8 mouse cellular contexts compared by ENCODE assay signal in genomic region chr1:153900381-153900780, GRCm38 (mm10). TPM values are rescaled to one million over a fixed set of nuclear protein-coding genes. Genes with fewer than 3 reads are reported as not detected.
A peak's percentile ranks its signal among the peaks of the same experiment; 100 is the strongest.
DNase-seq lines count a peak whose midpoint lies in the region; ATAC-seq and TF ChIP-seq lines count a peak whose summit lies in the region.

No protein-coding gene starts in this region.

- no peaks in the 10 kb centered on the region for H3K79me2 ChIP-seq in heart, adult 2 months (replicated peaks; ENCODE audit: control insufficient read depth, insufficient read depth, low read length)

- H3K4me1 ChIP-seq in heart, adult 2 months (ENCODE audit: control insufficient read depth, insufficient read depth, low read length) = peaks cover 10% of the 10 kb centered on the region
- peaks cover 73% of the 10 kb centered on the region for H3K4me1 ChIP-seq in E14TG2a.4 (replicated peaks; ENCODE audit: low read depth, low read length)
- H3K4me1 ChIP-seq in embryonic facial prominence, embryonic 12.5 days = peaks cover 11% of the 10 kb centered on the region; the same call in 1 of the 2 replicates
- peaks cover 32% of the 10 kb centered on the region for H3K4me1 ChIP-seq in hindbrain, embryonic 14.5 days (replicated peaks; ENCODE audit: control insufficient read depth, insufficient read depth, low read length)
- peaks cover 6% of the 10 kb centered on the region; the same call in 1 of the 2 replicates for H3K4me1 ChIP-seq in lung, postnatal 0 days (ENCODE audit: insufficient read depth, low read depth, low read length)
- H3K4me1 ChIP-seq in stomach, embryonic 16.5 days (ENCODE audit: control insufficient read depth, insufficient read depth, low read length) = peaks cover 25% of the 10 kb centered on the region

- H3K36me3 ChIP-seq in heart, adult 2 months (ENCODE audit: control insufficient read depth, insufficient read depth, low read length) = peaks cover 31% of the 10 kb centered on the region
- H3K36me3 ChIP-seq in E14TG2a.4 (ENCODE audit: insufficient read depth, low read length) = peaks cover 31% of the 10 kb centered on the region
- H3K36me3 ChIP-seq in embryonic facial prominence, embryonic 12.5 days = peaks cover 26% of the 10 kb centered on the region
- H3K36me3 ChIP-seq in hindbrain, embryonic 14.5 days (replicated peaks; ENCODE audit: control insufficient read depth, insufficient read depth) = peaks cover 27% of the 10 kb centered on the region
- H3K36me3 ChIP-seq in lung, postnatal 0 days (ENCODE audit: insufficient read depth, low read length) = peaks cover 23% of the 10 kb centered on the region
- H3K36me3 ChIP-seq in stomach, embryonic 16.5 days (ENCODE audit: control insufficient read depth, insufficient read depth, low read length) = peaks cover 25% of the 10 kb centered on the region

- under 1% methylated on average over 36 of the region's 36 CpGs for WGBS in heart, adult 2 months
- under 1% methylated on average over 35 of the region's 36 CpGs for WGBS in embryonic facial prominence, embryonic 12.5 days
- WGBS in hindbrain, embryonic 14.5 days = under 1% methylated on average over 36 of the region's 36 CpGs
- under 1% methylated on average over 25 of the region's 36 CpGs for WGBS in lung, postnatal 0 days
- under 1% methylated on average over 36 of the region's 36 CpGs for WGBS in stomach, embryonic 16.5 days

- peak overlapping the region; percentile 89 for H3K9ac ChIP-seq in heart, adult 2 months (ENCODE audit: low read depth, low read length)
- peak overlapping the region; percentile 80 for H3K9ac ChIP-seq in embryonic facial prominence, embryonic 12.5 days
- H3K9ac ChIP-seq in hindbrain, embryonic 14.5 days = peak overlapping the region; percentile 86
- peak overlapping the region; percentile 97 for H3K9ac ChIP-seq in lung, postnatal 0 days (replicated peaks; ENCODE audit: low read depth)
- H3K9ac ChIP-seq in stomach, embryonic 16.5 days (ENCODE audit: low read length) = peak overlapping the region; percentile 82

- intact Hi-C loops in heart, adult 2 months (cut with DNase I) = no loop called here

- TF ChIP-seq POLR2A in heart, adult 2 months (IDR thresholded peaks at IDR 0.05; ENCODE audit: insufficient read depth, low read depth, low read length) = no peak

- H3K4me3 ChIP-seq in heart, adult 2 months = peak overlapping the region; percentile 81
- H3K4me3 ChIP-seq in E14TG2a.4 (replicated peaks; ENCODE audit: low read length) = peak overlapping the region; percentile 91
- peak overlapping the region; percentile 83 for H3K4me3 ChIP-seq in embryonic facial prominence, embryonic 12.5 days
- peak overlapping the region; percentile 84 for H3K4me3 ChIP-seq in hindbrain, embryonic 14.5 days (replicated peaks; ENCODE audit: low read length)
- H3K4me3 ChIP-seq in lung, postnatal 0 days (ENCODE audit: low read depth, low read length) = peak overlapping the region; percentile 99
- peak overlapping the region; percentile 71 for H3K4me3 ChIP-seq in stomach, embryonic 16.5 days (replicated peaks; ENCODE audit: low read length)

- no peak for DNase-seq in heart, adult 2 months
- DNase-seq in heart, adult 11 months = no peak
- DNase-seq in hindbrain, embryonic 14.5 days (ENCODE audit: low spot score) = no peak
- DNase-seq in lung, postnatal 0 days (ENCODE audit: low spot score) = no peak
- no peak for DNase-seq in left cerebral cortex, adult 9 months (ENCODE audit: low spot score in 2 of 2)

- peak; percentile 9 for ATAC-seq in embryonic facial prominence, embryonic 12.5 days (ENCODE audit: insufficient number of reproducible peaks, insufficient read depth, low FRiP score, low TSS enrichment)
- peak; percentile 40; the same call in 1 of the 2 replicates for ATAC-seq in hindbrain, embryonic 14.5 days (ENCODE audit: low FRiP score)
- ATAC-seq in lung, postnatal 0 days = peak; percentile 8
- peak; percentile 7; the same call in 1 of the 2 replicates for ATAC-seq in stomach, embryonic 16.5 days (ENCODE audit: insufficient read depth, low FRiP score)

- H3K27ac ChIP-seq in heart, adult 2 months = peak overlapping the region; percentile 98
- peak overlapping the region; percentile 98 for H3K27ac ChIP-seq in embryonic facial prominence, embryonic 12.5 days
- peak overlapping the region; percentile 97 for H3K27ac ChIP-seq in hindbrain, embryonic 14.5 days
- H3K27ac ChIP-seq in lung, postnatal 0 days (ENCODE audit: low read length) = peak overlapping the region; percentile 97
- peak overlapping the region; percentile 98 for H3K27ac ChIP-seq in stomach, embryonic 16.5 days (ENCODE audit: low read length)

- no peak for TF ChIP-seq CTCF in heart, adult 2 months (IDR thresholded peaks at IDR 0.05)
- no peak for TF ChIP-seq CTCF in E14TG2a.4 (conservative IDR thresholded peaks at IDR 0.05; ENCODE audit: low read length)
- no peak for TF ChIP-seq CTCF in lung, postnatal 0 days (IDR thresholded peaks at IDR 0.05)

- no peak for TF ChIP-seq EP300 in heart, adult 2 months (IDR thresholded peaks at IDR 0.05; ENCODE audit: insufficient read depth, low read depth, low read length)
- no peak for TF ChIP-seq EP300 in lung, postnatal 0 days (IDR thresholded peaks at IDR 0.05)

- H3K9me3 ChIP-seq in E14TG2a.4 (ENCODE audit: low read length) = no peaks in the 10 kb centered on the region
- H3K9me3 ChIP-seq in embryonic facial prominence, embryonic 12.5 days = no peaks in the 10 kb centered on the region
- H3K9me3 ChIP-seq in hindbrain, embryonic 14.5 days (ENCODE audit: control insufficient read depth, low read length) = no peaks in the 10 kb centered on the region
- no peaks in the 10 kb centered on the region for H3K9me3 ChIP-seq in lung, postnatal 0 days (ENCODE audit: low read length)
- H3K9me3 ChIP-seq in stomach, embryonic 16.5 days (replicated peaks; ENCODE audit: control insufficient read depth, low read length) = no peaks in the 10 kb centered on the region

- H3K27me3 ChIP-seq in heart, adult 2 months (ENCODE audit: control insufficient read depth, insufficient read depth, low read length) = no peaks in the 10 kb centered on the region
- H3K27me3 ChIP-seq in E14TG2a.4 (ENCODE audit: insufficient read depth, low read length) = no peaks in the 10 kb centered on the region
- no peaks in the 10 kb centered on the region for H3K27me3 ChIP-seq in embryonic facial prominence, embryonic 12.5 days
- no peaks in the 10 kb centered on the region for H3K27me3 ChIP-seq in hindbrain, embryonic 14.5 days (ENCODE audit: control insufficient read depth, insufficient read depth, low read length)
- no peaks in the 10 kb centered on the region for H3K27me3 ChIP-seq in lung, postnatal 0 days (replicated peaks; ENCODE audit: insufficient read depth, low read length)
- no peaks in the 10 kb centered on the region for H3K27me3 ChIP-seq in stomach, embryonic 16.5 days (ENCODE audit: control insufficient read depth, insufficient read depth, low read length)

- H3K4me2 ChIP-seq in embryonic facial prominence, embryonic 12.5 days (replicated peaks) = peak overlapping the region; percentile 80
- peak overlapping the region; percentile 81 for H3K4me2 ChIP-seq in hindbrain, embryonic 14.5 days (replicated peaks)
- H3K4me2 ChIP-seq in lung, postnatal 0 days (replicated peaks; ENCODE audit: low read depth, low read length) = peak overlapping the region; percentile 72
- H3K4me2 ChIP-seq in stomach, embryonic 16.5 days (ENCODE audit: low read depth, low read length) = peak overlapping the region; percentile 90

RNA-seq across cellular contexts. Expression of gene Teddm2, which starts 0.4 kb away (rescaled TPM):
- under 1 TPM; 0.91 TPM for total RNA-seq in heart, adult 2 months (2021)
- 0.49 and 1.00 TPM in 2 replicates for polyA plus RNA-seq in heart, adult 2 months (2012; rRNA removed)
- 0.65 and 0.86 TPM in 2 replicates for polyA plus RNA-seq in embryonic facial prominence, embryonic 12.5 days (2016; fragmentation: Nextera tagmentation; extraction: Ambion mirVana)
- polyA plus RNA-seq in hindbrain, embryonic 14.5 days (2014; fragmentation: Nextera tagmentation; extraction: Ambion mirVana) = 0.98 and 1.4 TPM in 2 replicates
- 0.62 and 0.98 TPM in 2 replicates for polyA plus RNA-seq in lung, postnatal 0 days (2015; fragmentation: Nextera tagmentation; extraction: Ambion mirVana)
- polyA plus RNA-seq in stomach, embryonic 16.5 days (2015; fragmentation: Nextera tagmentation; extraction: Ambion mirVana) = 0.54 and 0.98 TPM in 2 replicates

RNA-seq across cellular contexts. Expression of gene Glul, which starts 0.6 kb away (rescaled TPM):
- total RNA-seq in heart, adult 2 months (2021) = 100 to 1,000 TPM; 406 to 679 TPM
- 344 and 559 TPM in 2 replicates for polyA plus RNA-seq in heart, adult 2 months (2012; rRNA removed)
- polyA plus RNA-seq in embryonic facial prominence, embryonic 12.5 days (2016; fragmentation: Nextera tagmentation; extraction: Ambion mirVana) = 107 and 117 TPM in 2 replicates
- polyA plus RNA-seq in hindbrain, embryonic 14.5 days (2014; fragmentation: Nextera tagmentation; extraction: Ambion mirVana) = 199 and 206 TPM in 2 replicates
- 179 and 283 TPM in 2 replicates for polyA plus RNA-seq in lung, postnatal 0 days (2015; fragmentation: Nextera tagmentation; extraction: Ambion mirVana)
- 141 and 162 TPM in 2 replicates for polyA plus RNA-seq in stomach, embryonic 16.5 days (2015; fragmentation: Nextera tagmentation; extraction: Ambion mirVana)

RNA-seq across cellular contexts. Expression of gene Teddm1a, which starts 8.8 kb away (rescaled TPM):
- total RNA-seq in heart, adult 2 months (2021) = not detected
- not detected in 2 replicates for polyA plus RNA-seq in heart, adult 2 months (2012; rRNA removed)
- not detected in 2 replicates for polyA plus RNA-seq in embryonic facial prominence, embryonic 12.5 days (2016; fragmentation: Nextera tagmentation; extraction: Ambion mirVana)
- polyA plus RNA-seq in hindbrain, embryonic 14.5 days (2014; fragmentation: Nextera tagmentation; extraction: Ambion mirVana) = not detected in 2 replicates
- not detected in 2 replicates for polyA plus RNA-seq in lung, postnatal 0 days (2015; fragmentation: Nextera tagmentation; extraction: Ambion mirVana)
- polyA plus RNA-seq in stomach, embryonic 16.5 days (2015; fragmentation: Nextera tagmentation; extraction: Ambion mirVana) = not detected in 2 replicates

RNA-seq across cellular contexts. Expression of gene Teddm1b, which starts 26.2 kb away (rescaled TPM):
- not detected for total RNA-seq in heart, adult 2 months (2021)
- polyA plus RNA-seq in heart, adult 2 months (2012; rRNA removed) = not detected in 2 replicates
- polyA plus RNA-seq in embryonic facial prominence, embryonic 12.5 days (2016; fragmentation: Nextera tagmentation; extraction: Ambion mirVana) = 0.27 and 0.37 TPM in 2 replicates
- polyA plus RNA-seq in hindbrain, embryonic 14.5 days (2014; fragmentation: Nextera tagmentation; extraction: Ambion mirVana) = 0.25 and 0.51 TPM in 2 replicates
- polyA plus RNA-seq in lung, postnatal 0 days (2015; fragmentation: Nextera tagmentation; extraction: Ambion mirVana) = 0.07 and 0.11 TPM in 2 replicates
- 0.10 and 0.14 TPM in 2 replicates for polyA plus RNA-seq in stomach, embryonic 16.5 days (2015; fragmentation: Nextera tagmentation; extraction: Ambion mirVana)

RNA-seq across cellular contexts. Expression of gene Rgsl1, which starts 56.4 kb away (rescaled TPM):
- total RNA-seq in heart, adult 2 months (2021) = not detected
- 0.15 TPM in 1 of 2 replicates, not detected in the other for polyA plus RNA-seq in heart, adult 2 months (2012; rRNA removed)
- polyA plus RNA-seq in embryonic facial prominence, embryonic 12.5 days (2016; fragmentation: Nextera tagmentation; extraction: Ambion mirVana) = 0.13 TPM in 1 of 2 replicates, not detected in the other
- polyA plus RNA-seq in hindbrain, embryonic 14.5 days (2014; fragmentation: Nextera tagmentation; extraction: Ambion mirVana) = 0.13 and 0.16 TPM in 2 replicates
- 0.07 and 0.10 TPM in 2 replicates for polyA plus RNA-seq in lung, postnatal 0 days (2015; fragmentation: Nextera tagmentation; extraction: Ambion mirVana)
- polyA plus RNA-seq in stomach, embryonic 16.5 days (2015; fragmentation: Nextera tagmentation; extraction: Ambion mirVana) = 0.10 and 0.12 TPM in 2 replicates
